Mouse (Mus musculus): ENCODE measurements around the gene Nxt2.

DNA sequence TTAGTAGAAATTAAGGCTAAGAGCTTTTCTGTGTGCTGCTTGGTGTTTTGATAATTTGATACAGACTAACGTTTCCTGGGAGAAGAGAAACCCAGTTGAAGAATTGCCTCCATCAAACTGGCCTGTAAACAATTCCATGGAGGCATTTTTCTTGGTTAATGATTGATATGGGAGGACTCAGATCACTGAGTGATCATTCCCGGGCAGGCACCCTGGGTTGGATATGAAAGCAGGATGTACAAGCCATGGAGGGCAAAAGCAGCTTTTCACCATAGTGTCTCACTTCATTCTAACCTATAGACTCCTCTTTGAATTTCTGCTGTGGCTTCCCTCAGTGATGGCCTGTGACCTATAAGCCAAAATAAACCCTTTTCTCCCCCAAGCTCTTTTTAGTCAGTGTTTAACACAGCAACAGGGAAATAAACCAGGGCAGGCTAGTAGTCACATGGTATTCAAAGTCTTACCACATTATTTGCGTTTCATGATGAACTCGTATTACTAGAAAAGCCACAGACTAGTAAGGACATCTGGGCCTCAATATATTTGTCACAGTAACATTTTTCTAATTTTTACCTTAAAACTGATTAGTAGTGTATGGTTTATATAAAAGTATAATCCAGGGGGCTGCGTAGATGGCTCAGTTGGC is 19.2 kb downstream of the Nxt2 start:
- TF ChIP-seq POLR2A (IDR thresholded peaks at IDR 0.05; ENCODE audit: borderline replicate concordance, insufficient read depth, low read length) (no peak), CTCF (IDR thresholded peaks at IDR 0.05; ENCODE audit: borderline replicate concordance, insufficient read depth, low read depth, low read length) (no peak)

Measured in cerebellum, adult 2 months (tissue).